Mouse (Mus musculus) E14TG2a.4 (cell line): Measurements from ENCODE around the gene Apopt1.

Experiments used
- H3K27me3 ChIP-seq: 2 replicates; pipeline ENCODE4 v1.6.1; 2014; ENCODE audit warnings: low read length, control low read depth; ENCODE audit not compliant: insufficient read depth
- H3K36me3 ChIP-seq: 2 replicates; pipeline ENCODE4 v1.6.1; 2014; ENCODE audit warnings: low read length, control low read depth; ENCODE audit not compliant: insufficient read depth
- H3K4me1 ChIP-seq: replicated peaks from 2 replicates; pipeline ENCODE4 v1.6.1; 2014; ENCODE audit warnings: low read depth, low read length, control low read depth
- H3K4me3 ChIP-seq: replicated peaks from 2 replicates; pipeline ENCODE4 v1.5.1; 2014; ENCODE audit warnings: mild to moderate bottlenecking, low read length
- H3K9me3 ChIP-seq: 2 replicates; pipeline ENCODE4 v1.6.1; 2014; ENCODE audit warnings: low read length, control low read depth
- CTCF ChIP-seq: conservative IDR thresholded peaks from 2 replicates; pipeline ENCODE4 v1.5.1; 2014; ENCODE audit warnings: low read length
- NANOG ChIP-seq: IDR thresholded peaks from 2 replicates; pipeline ENCODE4 v1.6.1; 2014; ENCODE audit warnings: borderline replicate concordance, low read length, mixed read lengths
- POU5F1 ChIP-seq: IDR thresholded peaks from 2 replicates; pipeline ENCODE4 v1.6.1; 2014; ENCODE audit warnings: low read length, borderline replicate concordance

Gene Apopt1

GRCm38 (mm10) chr12:111754710-111755109 lies 41.6 kb downstream of the Apopt1 start:
- TF ChIP-seq CTCF (no peak), NANOG (no peak), POU5F1 (no peak)
- Histone ChIP-seq H3K27me3 (peaks cover 25% of the 10 kb centered on the region), H3K4me1 (peaks cover 29% of the 10 kb centered on the region), H3K36me3 (no peaks in the 10 kb centered on the region), H3K9me3 (no peaks in the 10 kb centered on the region), H3K4me3 (no peak overlapping the region)

GRCm38 (mm10) chr12:111755231-111755630 lies 42.2 kb downstream of the Apopt1 start:
- Histone ChIP-seq H3K4me3 (no peak overlapping the region), H3K9me3 (no peaks in the 10 kb centered on the region), H3K36me3 (no peaks in the 10 kb centered on the region), H3K27me3 (peaks cover 25% of the 10 kb centered on the region), H3K4me1 (peaks cover 34% of the 10 kb centered on the region)
- no peak for TF ChIP-seq CTCF
- TF ChIP-seq POU5F1, result no peak
- no peak for TF ChIP-seq NANOG

GRCm38 (mm10) chr12:111756082-111756697 lies 43.1 kb downstream of the Apopt1 start:
- no peaks in the 10 kb centered on the region for H3K36me3 ChIP-seq
- H3K27me3 ChIP-seq, result peaks cover 25% of the 10 kb centered on the region
- no peaks in the 10 kb centered on the region for H3K9me3 ChIP-seq
- TF ChIP-seq POU5F1 (no peak), CTCF (no peak)
- H3K4me1 ChIP-seq, result peaks cover 42% of the 10 kb centered on the region
- H3K4me3 ChIP-seq, result no peak overlapping the region

- peaks cover 47% of the 10 kb centered on the region for H3K4me1 ChIP-seq
- H3K9me3 ChIP-seq, result no peaks in the 10 kb centered on the region
- peaks cover 25% of the 10 kb centered on the region for H3K27me3 ChIP-seq
- H3K4me3 ChIP-seq, result no peak overlapping the region
- no peaks in the 10 kb centered on the region for H3K36me3 ChIP-seq
- TF ChIP-seq POU5F1 (no peak), NANOG (no peak), CTCF (no peak)
These were observed 43.6 kb downstream of the Apopt1 start for GRCm38 (mm10) chr12:111756698-111757082.

GRCm38 (mm10) chr12:111757561-111758325 lies 44.7 kb downstream of the Apopt1 start:
- H3K4me3 ChIP-seq, result peak overlapping the region; percentile 94
- peaks cover 56% of the 10 kb centered on the region for H3K4me1 ChIP-seq
- no peak for TF ChIP-seq POU5F1
- no peak for TF ChIP-seq CTCF
- no peak for TF ChIP-seq NANOG
- H3K9me3 ChIP-seq, result no peaks in the 10 kb centered on the region
- peaks cover 3% of the 10 kb centered on the region for H3K36me3 ChIP-seq
- peaks cover 25% of the 10 kb centered on the region for H3K27me3 ChIP-seq

- Histone ChIP-seq H3K4me3 (peak within 1 kb of the TSS; percentile 94), H3K36me3 (peaks cover 11% of the 10 kb centered on the region), H3K9me3 (no peaks in the 10 kb centered on the region), H3K4me1 (peaks cover 56% of the 10 kb centered on the region), H3K27me3 (peaks cover 25% of the 10 kb centered on the region)
- TF ChIP-seq CTCF (no peak), NANOG (no peak), POU5F1 (no peak)
These were observed 45.5 kb downstream of the Apopt1 start, which contains the start of gene Klc1 for GRCm38 (mm10) chr12:111758381-111759175. Klc1 (plus strand) TSS chr12:111758849.

GRCm38 (mm10) chr12:111759176-111760061 lies 46.4 kb downstream of the Apopt1 start:
- no peak for TF ChIP-seq CTCF
- TF ChIP-seq POU5F1, result no peak
- TF ChIP-seq NANOG, result no peak
- Histone ChIP-seq H3K4me3 (peak overlapping the region; percentile 94), H3K4me1 (peaks cover 62% of the 10 kb centered on the region), H3K27me3 (peaks cover 25% of the 10 kb centered on the region), H3K9me3 (no peaks in the 10 kb centered on the region), H3K36me3 (peaks cover 16% of the 10 kb centered on the region)
